Mouse (Mus musculus) heart, postnatal 10 days (tissue): ENCODE measurements around the gene Catsper3. TPM values are rescaled to one million over a fixed set of nuclear protein-coding genes. Genes with fewer than 3 reads are reported as not detected.

Experiments used
- DNase-seq, 2 experiments: peaks; one replicate each; pipeline ENCODE4 v3.0.0; 2021
- intact Hi-C: fragments of 180-260 bp; cut with DNase I; formaldehyde crosslinking; loops from one replicate; pipeline ENCODE4 v1.15.1; 2025
- total RNA-seq, 2 experiments: library from RNA; stranded (reverse); gene quantifications; 2 replicates each; pipeline ENCODE4 v1.2.3; 2021

The Catsper3 gene
- total RNA-seq, 2 experiments from 2014 or later = 0.26 TPM; not detected in 1

GRCm38 (mm10) chr13:55826008-55826671 lies 41.8 kb downstream of the Catsper3 start:
- intact Hi-C loops = no loop called here
- peak in 1 of 2 experiments; percentile 35 for DNase-seq

- intact Hi-C loops = no loop called here
- DNase-seq = no peak
Observed at GRCm38 (mm10) chr13:55826796-55827678, 42.7 kb downstream of the Catsper3 start.

GRCm38 (mm10) chr13:55827679-55828140 lies 43.3 kb downstream of the Catsper3 start:
- intact Hi-C loops = no loop called here
- no peak for DNase-seq

- DNase-seq = peak in 1 of 2 experiments; percentile 34
Observed at GRCm38 (mm10) chr13:55828141-55829017, 44.0 kb downstream of the Catsper3 start.

GRCm38 (mm10) chr13:55829018-55829655 lies 44.8 kb downstream of the Catsper3 start:
- no peak for DNase-seq
- intact Hi-C loops = no loop called here

More at GRCm38 (mm10) chr13:55828141-55829017, 44.0 kb downstream of the Catsper3 start:
- intact Hi-C loops = no loop called here

GRCm38 (mm10) chr13:55830081-55830832 lies 45.9 kb downstream of the Catsper3 start:
- DNase-seq = peak in 1 of 2 experiments; percentile 43
- intact Hi-C loops = no loop called here

GRCm38 (mm10) chr13:55830833-55831721 lies 46.7 kb downstream of the Catsper3 start:
- DNase-seq = no peak
- intact Hi-C loops = no loop called here

- intact Hi-C loops = loop anchor here (2.0 kb wide), 1 partner anchor 131 kb away; no protein-coding TSS in a partner anchor
- no peak for DNase-seq
Observed at GRCm38 (mm10) chr13:55831722-55832160, 47.4 kb downstream of the Catsper3 start.

- intact Hi-C loops = loop anchor here (2.0 kb wide), 1 partner anchor 130 kb away; no protein-coding TSS in a partner anchor
- DNase-seq = no peak
Observed at GRCm38 (mm10) chr13:55832602-55833001, 48.2 kb downstream of the Catsper3 start.

GRCm38 (mm10) chr13:55833921-55834320 lies 49.6 kb downstream of the Catsper3 start:
- DNase-seq = no peak
- intact Hi-C loops = loop anchor here (2.0 kb wide), 1 partner anchor 129 kb away; no protein-coding TSS in a partner anchor

- intact Hi-C loops = no loop called here
- no peak for DNase-seq
Observed at GRCm38 (mm10) chr13:55834667-55835066, 50.3 kb downstream of the Catsper3 start.

- DNase-seq = no peak
- intact Hi-C loops = no loop called here
Observed at GRCm38 (mm10) chr13:55835548-55836097, 51.3 kb downstream of the Catsper3 start.

- DNase-seq = no peak
- intact Hi-C loops = no loop called here
Observed at GRCm38 (mm10) chr13:55836142-55836625, 51.8 kb downstream of the Catsper3 start, which contains the start of gene Pitx1. TSS of gene Pitx1 (minus strand) at chr13:55836192.

- no peak for DNase-seq
- intact Hi-C loops = no loop called here
Observed at GRCm38 (mm10) chr13:55836786-55837780, 52.7 kb downstream of the Catsper3 start.

GRCm38 (mm10) chr13:55840223-55840622 lies 55.9 kb downstream of the Catsper3 start:
- DNase-seq = no peak
- intact Hi-C loops = no loop called here

GRCm38 (mm10) chr13:55843700-55844099 lies 59.3 kb downstream of the Catsper3 start:
- intact Hi-C loops = no loop called here

More at GRCm38 (mm10) chr13:55843700-55844099, 59.3 kb downstream of the Catsper3 start:
- DNase-seq = no peak
